Mouse (Mus musculus) c-Kit-positive CD71-positive TER-119-positive erythroid progenitor cells, embryonic 14.5 days (primary cell): ENCODE measurements around the gene Fgfr3.

Experiments used
- DNase-seq: peaks from one replicate; pipeline ENCODE4 v3.0.0-alpha.2; 2013; ENCODE audit warnings: low spot score

The Fgfr3 gene

GRCm38 (mm10) chr5:33697947-33698512 lies 23.4 kb upstream of the Fgfr3 start:
- no peak for DNase-seq

- DNase-seq, result no peak
Observed at GRCm38 (mm10) chr5:33698669-33699068, 22.8 kb upstream of the Fgfr3 start.

GRCm38 (mm10) chr5:33700010-33700409 lies 21.5 kb upstream of the Fgfr3 start:
- no peak for DNase-seq

GRCm38 (mm10) chr5:33701832-33702231 lies 19.6 kb upstream of the Fgfr3 start:
- DNase-seq, result no peak

GRCm38 (mm10) chr5:33703999-33704398 lies 17.5 kb upstream of the Fgfr3 start:
- DNase-seq, result no peak

- no peak for DNase-seq
Observed at GRCm38 (mm10) chr5:33704945-33705611, 16.4 kb upstream of the Fgfr3 start.

GRCm38 (mm10) chr5:33705612-33706349 lies 15.7 kb upstream of the Fgfr3 start:
- no peak for DNase-seq

- no peak for DNase-seq
Observed at GRCm38 (mm10) chr5:33706350-33706629, 15.2 kb upstream of the Fgfr3 start.

- no peak for DNase-seq
Observed at GRCm38 (mm10) chr5:33707163-33707562, 14.3 kb upstream of the Fgfr3 start.

- no peak for DNase-seq
Observed at GRCm38 (mm10) chr5:33709037-33709436, 12.4 kb upstream of the Fgfr3 start.

- DNase-seq, result no peak
Observed at GRCm38 (mm10) chr5:33712550-33712949, 8.9 kb upstream of the Fgfr3 start.

GRCm38 (mm10) chr5:33715182-33715581 lies 6.3 kb upstream of the Fgfr3 start:
- DNase-seq, result no peak

GRCm38 (mm10) chr5:33716467-33716866 lies 5.0 kb upstream of the Fgfr3 start:
- DNase-seq, result no peak

GRCm38 (mm10) chr5:33718460-33718859 lies 3.0 kb upstream of the Fgfr3 start:
- no peak for DNase-seq

GRCm38 (mm10) chr5:33720852-33721490 lies 503 bp upstream of the Fgfr3 start:
- no peak for DNase-seq

GRCm38 (mm10) chr5:33722266-33723018 lies 968 bp downstream of the Fgfr3 start:
- no peak for DNase-seq

- DNase-seq, result no peak
Observed at GRCm38 (mm10) chr5:33723019-33723640, 1.7 kb downstream of the Fgfr3 start.

- no peak for DNase-seq
Observed at GRCm38 (mm10) chr5:33723641-33724465, 2.4 kb downstream of the Fgfr3 start.

GRCm38 (mm10) chr5:33726081-33726647 lies 4.7 kb downstream of the Fgfr3 start:
- no peak for DNase-seq

- DNase-seq, result no peak
Observed at GRCm38 (mm10) chr5:33726891-33727290, 5.4 kb downstream of the Fgfr3 start.

GRCm38 (mm10) chr5:33728841-33729240 lies 7.4 kb downstream of the Fgfr3 start:
- DNase-seq, result no peak
